Mouse (Mus musculus): ENCODE data around the gene Hist1h2ag.

DNA sequence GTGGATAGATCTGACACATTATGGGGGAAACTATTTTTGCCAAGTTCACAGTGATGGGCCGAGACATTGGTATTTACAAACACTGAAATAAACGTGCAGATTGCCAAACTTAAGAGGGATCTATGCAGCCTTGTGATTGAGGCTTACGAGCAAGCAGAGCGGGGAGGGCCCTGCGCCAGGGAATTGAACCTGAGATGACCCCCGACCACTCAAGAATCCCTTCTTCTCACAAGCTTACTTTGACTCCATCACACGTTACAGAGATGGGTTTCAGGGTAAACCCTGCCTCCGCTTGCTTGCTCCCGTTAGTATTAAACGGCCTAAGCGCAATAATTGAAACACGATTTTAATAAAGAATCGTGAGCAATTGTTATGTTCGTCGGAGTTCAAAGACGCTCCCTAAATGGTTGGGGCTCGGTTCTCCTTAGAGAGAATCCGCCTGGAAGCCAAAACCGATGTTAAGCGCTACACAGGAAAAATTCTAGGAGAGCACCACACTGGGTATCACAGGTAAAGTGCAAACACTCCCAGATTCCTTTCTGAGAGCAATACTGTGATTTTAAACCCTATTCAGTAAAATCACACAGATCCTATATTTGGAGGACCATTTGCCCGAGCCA lies 45.4 kb downstream of the Hist1h2ag start:
- TF ChIP-seq FLI1 (IDR thresholded peaks at IDR 0.05; ENCODE audit: low read length) (no peak), GATA1 (IDR thresholded peaks at IDR 0.05; ENCODE audit: borderline replicate concordance, low read length) (no peak)

Measured in megakaryocyte, embryonic 14.5 days (primary cell).